Mouse (Mus musculus): ENCODE results near the gene Tenm1. TPM values are rescaled to one million over a fixed set of nuclear protein-coding genes. Genes with fewer than 3 reads are reported as not detected.

The Tenm1 gene
- polyA plus RNA-seq, 1 experiment, result 0.04 TPM

GRCm38 (mm10) chrX:43397957-43398356, 31.0 kb downstream of the Tenm1 start:
- 69% methylated on average over 3 of the region's 3 CpGs for WGBS
- H3K27ac ChIP-seq (ENCODE audit: insufficient read depth, low read depth, low read length), result no peak overlapping the region
- H3K36me3 ChIP-seq (ENCODE audit: control insufficient read depth, insufficient read depth, low read length), result no peaks in the 10 kb centered on the region
- H3K4me3 ChIP-seq (ENCODE audit: low read depth, low read length), result no peak overlapping the region
- no peaks in the 10 kb centered on the region for H3K27me3 ChIP-seq (ENCODE audit: control insufficient read depth, insufficient read depth, low read length)
- TF ChIP-seq POLR2A (IDR thresholded peaks at IDR 0.05; ENCODE audit: low read depth, low read length) (no peak), CTCF (IDR thresholded peaks at IDR 0.05; ENCODE audit: extremely low read depth, insufficient read length, insufficient replicate concordance, low read depth, low read length) (no peak)
- no peaks in the 10 kb centered on the region for H3K4me1 ChIP-seq (ENCODE audit: control insufficient read depth, insufficient read depth, insufficient read length, low read length)

- no peaks in the 10 kb centered on the region for H3K36me3 ChIP-seq (ENCODE audit: control insufficient read depth, insufficient read depth, low read length)
- H3K4me3 ChIP-seq (ENCODE audit: low read depth, low read length), result no peak overlapping the region
- TF ChIP-seq POLR2A (IDR thresholded peaks at IDR 0.05; ENCODE audit: low read depth, low read length), result no peak
- no peak for TF ChIP-seq CTCF (IDR thresholded peaks at IDR 0.05; ENCODE audit: extremely low read depth, insufficient read length, insufficient replicate concordance, low read depth, low read length)
- WGBS, result 45% methylated on average over 5 of the region's 5 CpGs
- no peak overlapping the region for H3K27ac ChIP-seq (ENCODE audit: insufficient read depth, low read depth, low read length)
- no peaks in the 10 kb centered on the region for H3K4me1 ChIP-seq (ENCODE audit: control insufficient read depth, insufficient read depth, insufficient read length, low read length)
- H3K27me3 ChIP-seq (ENCODE audit: control insufficient read depth, insufficient read depth, low read length), result no peaks in the 10 kb centered on the region
Observed at GRCm38 (mm10) chrX:43388106-43388505, 40.8 kb downstream of the Tenm1 start.

DNA sequence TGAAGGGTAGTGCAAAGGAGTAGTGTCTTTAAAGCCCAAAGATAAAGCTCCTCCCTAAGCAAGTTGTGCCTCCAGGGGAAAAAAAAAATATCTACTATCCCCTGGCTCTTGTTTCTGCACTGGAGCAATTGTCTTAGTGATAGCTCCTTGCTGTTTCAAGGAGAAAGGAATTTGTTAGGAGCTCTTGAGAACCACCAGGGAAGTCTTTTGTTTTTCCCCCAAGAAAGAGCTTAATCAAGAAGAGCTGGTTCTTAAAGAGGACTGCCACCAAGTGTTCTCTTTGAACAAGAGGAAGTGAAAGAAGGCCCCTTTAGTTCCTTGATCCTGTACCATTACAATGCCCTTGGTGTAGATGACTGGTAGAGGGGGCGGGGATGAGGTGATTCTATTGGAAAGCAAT, 56.4 kb downstream of the Tenm1 start:
- no peaks in the 10 kb centered on the region for H3K36me3 ChIP-seq (ENCODE audit: control insufficient read depth, insufficient read depth, low read length)
- no peaks in the 10 kb centered on the region for H3K4me1 ChIP-seq (ENCODE audit: control insufficient read depth, insufficient read depth, insufficient read length, low read length)
- 73% methylated on average over 1 of the region's 1 CpGs for WGBS
- no peak overlapping the region for H3K4me3 ChIP-seq (ENCODE audit: low read depth, low read length)
- no peaks in the 10 kb centered on the region for H3K27me3 ChIP-seq (ENCODE audit: control insufficient read depth, insufficient read depth, low read length)
- no peak overlapping the region for H3K27ac ChIP-seq (ENCODE audit: insufficient read depth, low read depth, low read length)
- TF ChIP-seq POLR2A (IDR thresholded peaks at IDR 0.05; ENCODE audit: low read depth, low read length), result no peak
- TF ChIP-seq CTCF (IDR thresholded peaks at IDR 0.05; ENCODE audit: extremely low read depth, insufficient read length, insufficient replicate concordance, low read depth, low read length), result no peak

DNA sequence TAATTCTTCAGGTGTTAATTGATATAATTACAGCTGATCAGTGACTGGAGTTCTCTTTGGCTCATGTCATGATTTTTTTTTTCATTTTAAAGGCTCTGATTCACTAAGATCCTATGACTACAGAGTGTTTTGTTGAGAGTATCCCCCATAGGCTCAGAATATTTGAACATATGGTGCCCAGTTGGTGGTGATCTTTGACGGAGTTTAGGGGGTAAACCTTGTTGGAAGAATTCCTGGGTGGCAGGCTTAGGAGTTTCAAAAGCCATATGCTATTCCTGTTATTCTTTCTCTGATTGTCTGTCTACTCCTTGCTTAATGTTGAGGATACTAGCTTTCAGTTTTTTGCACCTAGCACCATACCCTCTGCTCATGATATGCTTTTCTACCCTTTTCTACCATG, 109.6 kb downstream of the Tenm1 start:
- TF ChIP-seq POLR2A (IDR thresholded peaks at IDR 0.05; ENCODE audit: low read depth, low read length), result no peak
- no peak for TF ChIP-seq CTCF (IDR thresholded peaks at IDR 0.05; ENCODE audit: extremely low read depth, insufficient read length, insufficient replicate concordance, low read depth, low read length)
- no peaks in the 10 kb centered on the region for H3K36me3 ChIP-seq (ENCODE audit: control insufficient read depth, insufficient read depth, low read length)
- no peaks in the 10 kb centered on the region for H3K4me1 ChIP-seq (ENCODE audit: control insufficient read depth, insufficient read depth, insufficient read length, low read length)
- 86% methylated on average over 1 of the region's 1 CpGs for WGBS
- no peak overlapping the region for H3K27ac ChIP-seq (ENCODE audit: insufficient read depth, low read depth, low read length)
- no peaks in the 10 kb centered on the region for H3K27me3 ChIP-seq (ENCODE audit: control insufficient read depth, insufficient read depth, low read length)
- no peak overlapping the region for H3K4me3 ChIP-seq (ENCODE audit: low read depth, low read length)

GRCm38 (mm10) chrX:43317801-43318520, 111.0 kb downstream of the Tenm1 start:
- H3K36me3 ChIP-seq (ENCODE audit: control insufficient read depth, insufficient read depth, low read length), result no peaks in the 10 kb centered on the region
- H3K4me1 ChIP-seq (ENCODE audit: control insufficient read depth, insufficient read depth, insufficient read length, low read length), result no peaks in the 10 kb centered on the region
- no peak for TF ChIP-seq CTCF (IDR thresholded peaks at IDR 0.05; ENCODE audit: extremely low read depth, insufficient read length, insufficient replicate concordance, low read depth, low read length)
- TF ChIP-seq POLR2A (IDR thresholded peaks at IDR 0.05; ENCODE audit: low read depth, low read length), result no peak
- H3K4me3 ChIP-seq (ENCODE audit: low read depth, low read length), result no peak overlapping the region
- 87% methylated on average over 3 of the region's 3 CpGs for WGBS
- no peaks in the 10 kb centered on the region for H3K27me3 ChIP-seq (ENCODE audit: control insufficient read depth, insufficient read depth, low read length)
- no peak overlapping the region for H3K27ac ChIP-seq (ENCODE audit: insufficient read depth, low read depth, low read length)

DNA sequence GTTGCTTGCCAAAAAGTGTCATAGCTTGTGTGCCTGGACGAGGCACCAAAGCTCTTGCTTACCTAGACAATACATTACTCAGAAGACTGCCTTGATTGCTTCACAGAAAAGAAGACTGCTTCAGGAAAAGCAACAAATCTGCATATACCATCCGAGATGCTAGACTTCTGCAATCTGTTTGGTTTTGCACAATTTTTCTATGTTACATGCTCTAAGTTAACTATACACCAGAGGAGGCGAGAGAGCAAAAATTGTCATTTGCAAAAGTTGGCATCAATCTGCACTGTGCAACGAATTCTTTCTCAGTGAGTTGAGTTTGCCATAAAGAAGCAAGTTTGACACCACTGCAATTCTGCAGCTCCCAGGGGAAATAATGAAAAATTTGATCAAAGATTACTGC, 193.1 kb downstream of the Tenm1 start:
- Histone ChIP-seq H3K4me3 (ENCODE audit: low read depth, low read length) (no peak overlapping the region), H3K27me3 (ENCODE audit: control insufficient read depth, insufficient read depth, low read length) (no peaks in the 10 kb centered on the region), H3K36me3 (ENCODE audit: control insufficient read depth, insufficient read depth, low read length) (no peaks in the 10 kb centered on the region), H3K27ac (ENCODE audit: insufficient read depth, low read depth, low read length) (no peak overlapping the region), H3K4me1 (ENCODE audit: control insufficient read depth, insufficient read depth, insufficient read length, low read length) (no peaks in the 10 kb centered on the region)
- TF ChIP-seq POLR2A (IDR thresholded peaks at IDR 0.05; ENCODE audit: low read depth, low read length) (no peak), CTCF (IDR thresholded peaks at IDR 0.05; ENCODE audit: extremely low read depth, insufficient read length, insufficient replicate concordance, low read depth, low read length) (no peak)
- 65% methylated on average over 4 of the region's 4 CpGs for WGBS

DNA sequence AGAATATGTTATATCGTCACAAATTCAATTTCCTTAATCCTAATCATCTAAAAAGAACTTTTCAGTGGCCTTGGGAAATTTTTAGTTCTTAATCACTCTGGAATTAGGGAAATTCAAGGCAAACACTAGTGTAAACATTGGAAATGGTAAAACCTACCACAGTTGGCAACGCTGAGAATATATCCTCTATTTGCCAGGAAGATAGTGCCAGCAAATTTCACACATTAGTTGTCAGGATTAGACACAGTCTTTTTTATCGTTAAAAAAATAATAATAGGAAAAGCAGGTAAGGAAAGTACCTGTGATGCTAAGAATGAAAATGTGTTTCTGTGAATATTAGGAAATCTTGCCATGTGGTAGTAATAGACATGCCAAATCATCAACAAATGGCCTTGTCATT, 223.9 kb downstream of the Tenm1 start:
- Histone ChIP-seq H3K27me3 (ENCODE audit: control insufficient read depth, insufficient read depth, low read length) (no peaks in the 10 kb centered on the region), H3K4me1 (ENCODE audit: control insufficient read depth, insufficient read depth, insufficient read length, low read length) (no peaks in the 10 kb centered on the region), H3K4me3 (ENCODE audit: low read depth, low read length) (no peak overlapping the region), H3K27ac (ENCODE audit: insufficient read depth, low read depth, low read length) (no peak overlapping the region), H3K36me3 (ENCODE audit: control insufficient read depth, insufficient read depth, low read length) (no peaks in the 10 kb centered on the region)
- WGBS, result 79% methylated on average over 3 of the region's 3 CpGs
- no peak for TF ChIP-seq POLR2A (IDR thresholded peaks at IDR 0.05; ENCODE audit: low read depth, low read length)
- TF ChIP-seq CTCF (IDR thresholded peaks at IDR 0.05; ENCODE audit: extremely low read depth, insufficient read length, insufficient replicate concordance, low read depth, low read length), result no peak

All from small intestine, adult 2 months (tissue).